Mouse (Mus musculus) C2C12 (cell line): ENCODE results near the gene Dmgdh. TPM values are rescaled to one million over a fixed set of nuclear protein-coding genes. Genes with fewer than 3 reads are reported as not detected.

Source experiments
- H3K27me3 ChIP-seq: one replicate; pipeline ENCODE4 v1.6.1; 2011; ENCODE audit not compliant: control insufficient read depth, insufficient read depth, insufficient read length
- H3K36me3 ChIP-seq: one replicate; pipeline ENCODE4 v1.6.1; 2011; ENCODE audit not compliant: control insufficient read depth, insufficient read depth
- H3K4me3 ChIP-seq: one replicate; pipeline ENCODE4 v1.5.1; 2011; ENCODE audit warnings: mild to moderate bottlenecking, control low read depth; ENCODE audit not compliant: poor library complexity, insufficient read depth, severe bottlenecking
- H3K79me2 ChIP-seq: one replicate; pipeline ENCODE4 v1.6.1; 2011; ENCODE audit not compliant: control insufficient read depth, insufficient read depth
- H3K79me3 ChIP-seq: one replicate; pipeline ENCODE4 v1.6.1; 2011; ENCODE audit warnings: low read depth, control low read depth
- H3ac ChIP-seq: one replicate; pipeline ENCODE3; 2011; ENCODE audit warnings: low read depth; ENCODE audit not compliant: control insufficient read depth, insufficient read length
- CEBPB ChIP-seq: IDR thresholded peaks from one replicate; pipeline ENCODE4 v1.6.1; 2011; ENCODE audit warnings: low read depth, mild to moderate bottlenecking, control low read depth, moderate library complexity
- CTCF ChIP-seq: IDR thresholded peaks from one replicate; pipeline ENCODE4 v1.5.1; 2011; ENCODE audit not compliant: control insufficient read depth, insufficient read depth, insufficient read length
- FOSL1 ChIP-seq: IDR thresholded peaks from one replicate; pipeline ENCODE4 v1.8.0; 2011; ENCODE audit warnings: mild to moderate bottlenecking, low read length; ENCODE audit not compliant: poor library complexity, insufficient read depth, severe bottlenecking
- MAX ChIP-seq: IDR thresholded peaks from one replicate; pipeline ENCODE4 v1.6.1; 2011; ENCODE audit warnings: mild to moderate bottlenecking, control low read depth
- MYOD1 ChIP-seq: IDR thresholded peaks from one replicate; pipeline ENCODE4 v1.6.1; 2011; ENCODE audit warnings: low read depth; ENCODE audit not compliant: control insufficient read depth, insufficient read length
- MYOG ChIP-seq: IDR thresholded peaks from one replicate; pipeline ENCODE4 v1.6.1; 2011; ENCODE audit not compliant: control insufficient read depth, insufficient read length; ENCODE audit errors: extremely low read depth
- USF1 ChIP-seq: IDR thresholded peaks from one replicate; pipeline ENCODE4 v1.6.1; 2011; ENCODE audit warnings: low read depth, mild to moderate bottlenecking, control low read depth, moderate library complexity
- polyA plus RNA-seq: library from polyadenylated mRNA; unstranded; fragments of >200 nt; fragmentation: generic; extraction: Trizol; gene quantifications from one replicate; pipeline ENCODE4 v1.2.1, GENCODE M21; 2012; ENCODE audit warnings: missing spikeins

The Dmgdh gene
- polyA plus RNA-seq, 1 experiment: not detected

- Histone ChIP-seq H3K36me3 (no peaks in the 10 kb centered on the region), H3ac (no peak overlapping the region), H3K4me3 (no peak overlapping the region), H3K27me3 (no peaks in the 10 kb centered on the region), H3K79me3 (no peaks in the 10 kb centered on the region), H3K79me2 (no peaks in the 10 kb centered on the region)
- peak; percentile 28 for TF ChIP-seq CEBPB
- no peak for TF ChIP-seq FOSL1
Measured at GRCm38 (mm10) chr13:93755084-93755483, 80.9 kb downstream of the Dmgdh start.

GRCm38 (mm10) chr13:93756674-93757073 is 82.4 kb downstream of the Dmgdh start:
- TF ChIP-seq USF1 (no peak), MAX (no peak), CTCF (no peak), FOSL1 (no peak), CEBPB (no peak), MYOG (no peak), MYOD1 (no peak)
- Histone ChIP-seq H3ac (no peak overlapping the region), H3K4me3 (no peak overlapping the region), H3K79me3 (no peaks in the 10 kb centered on the region), H3K36me3 (no peaks in the 10 kb centered on the region), H3K27me3 (no peaks in the 10 kb centered on the region), H3K79me2 (no peaks in the 10 kb centered on the region)

GRCm38 (mm10) chr13:93757514-93757913 is 83.3 kb downstream of the Dmgdh start:
- Histone ChIP-seq H3K36me3 (no peaks in the 10 kb centered on the region), H3K27me3 (no peaks in the 10 kb centered on the region), H3ac (no peak overlapping the region), H3K4me3 (no peak overlapping the region), H3K79me3 (no peaks in the 10 kb centered on the region), H3K79me2 (no peaks in the 10 kb centered on the region)
- no peak for TF ChIP-seq FOSL1

- Histone ChIP-seq H3ac (no peak overlapping the region), H3K79me3 (no peaks in the 10 kb centered on the region), H3K36me3 (no peaks in the 10 kb centered on the region), H3K27me3 (no peaks in the 10 kb centered on the region), H3K79me2 (no peaks in the 10 kb centered on the region), H3K4me3 (no peak overlapping the region)
- TF ChIP-seq CEBPB: no peak
- no peak for TF ChIP-seq MAX
- TF ChIP-seq CTCF: no peak
- no peak for TF ChIP-seq MYOD1
- TF ChIP-seq USF1: no peak
- TF ChIP-seq FOSL1: no peak
- TF ChIP-seq MYOG: no peak
Measured at GRCm38 (mm10) chr13:93758149-93758898, 84.1 kb downstream of the Dmgdh start.

GRCm38 (mm10) chr13:93761831-93762230 is 87.6 kb downstream of the Dmgdh start:
- H3ac ChIP-seq: no peak overlapping the region
- TF ChIP-seq MYOD1: no peak
- TF ChIP-seq CEBPB: no peak
- TF ChIP-seq FOSL1: no peak
- no peak for TF ChIP-seq MYOG
- no peak for TF ChIP-seq MAX
- no peak for TF ChIP-seq USF1
- H3K4me3 ChIP-seq: no peak overlapping the region
- no peaks in the 10 kb centered on the region for H3K36me3 ChIP-seq
- H3K79me2 ChIP-seq: no peaks in the 10 kb centered on the region
- H3K79me3 ChIP-seq: no peaks in the 10 kb centered on the region
- no peaks in the 10 kb centered on the region for H3K27me3 ChIP-seq

GRCm38 (mm10) chr13:93762879-93763278 is 88.6 kb downstream of the Dmgdh start:
- Histone ChIP-seq H3K79me2 (no peaks in the 10 kb centered on the region), H3K27me3 (no peaks in the 10 kb centered on the region), H3K79me3 (no peaks in the 10 kb centered on the region), H3K36me3 (no peaks in the 10 kb centered on the region), H3K4me3 (no peak overlapping the region), H3ac (no peak overlapping the region)
- TF ChIP-seq CEBPB (no peak), CTCF (no peak), MYOD1 (no peak), USF1 (no peak), MAX (no peak), FOSL1 (no peak)
